Mouse (Mus musculus): ENCODE measurements at regions not wholly inside any gene's neighbourhood (a gene's known extent, or its start where the extent isn't known, plus 50 kb on each side); places are given as distances from the start of the nearest gene placed in this dataset.

DNA sequence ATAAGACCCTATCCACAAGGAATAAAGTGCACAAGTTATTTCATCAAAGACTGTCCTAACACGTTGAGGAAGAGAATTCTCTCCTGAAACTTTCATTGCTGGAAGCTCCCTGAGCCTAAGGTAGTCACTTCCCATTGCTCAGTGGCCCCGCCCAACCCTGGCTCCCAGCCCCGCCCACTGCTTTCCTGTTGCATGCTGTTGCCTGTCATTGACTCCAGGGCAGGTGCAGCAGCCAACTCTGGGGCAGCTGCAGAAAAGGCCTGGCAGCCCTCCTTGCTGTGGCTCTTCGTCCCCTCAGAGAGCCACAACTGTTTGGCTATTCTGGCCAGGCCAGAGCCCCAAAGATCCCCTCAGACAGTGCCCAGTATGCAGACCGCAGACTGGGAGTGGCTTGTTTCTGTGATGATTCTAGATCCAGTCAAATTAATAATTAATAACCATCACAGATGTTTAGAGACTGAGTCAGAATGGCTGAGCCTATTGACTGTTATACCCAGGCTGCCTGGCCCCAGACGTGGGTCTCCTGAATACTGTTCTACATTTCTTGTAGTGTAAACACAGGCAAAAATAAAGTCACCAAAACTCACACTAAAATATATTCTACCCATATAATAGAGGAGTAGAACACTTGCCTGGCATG is 61.8 kb upstream of the Arl4c start:
- no peaks in the 10 kb centered on the region for H3K36me3 ChIP-seq (ENCODE audit: control insufficient read depth, insufficient read depth)
- TF ChIP-seq FOSL1 (IDR thresholded peaks at IDR 0.05; ENCODE audit: insufficient read depth, low read length, poor library complexity, severe bottlenecking) (no peak), MYOD1 (IDR thresholded peaks at IDR 0.05; ENCODE audit: control insufficient read depth, insufficient read length, low read depth) (peak; percentile 36)
- H3K79me3 ChIP-seq (ENCODE audit: low read depth), result no peaks in the 10 kb centered on the region
- H3K4me3 ChIP-seq (ENCODE audit: insufficient read depth, poor library complexity, severe bottlenecking), result no peak overlapping the region
- no peaks in the 10 kb centered on the region for H3K27me3 ChIP-seq (ENCODE audit: control insufficient read depth, insufficient read depth, insufficient read length)
- no peak overlapping the region for H3ac ChIP-seq (ENCODE audit: control insufficient read depth, insufficient read length, low read depth)
- no peaks in the 10 kb centered on the region for H3K79me2 ChIP-seq (ENCODE audit: control insufficient read depth, insufficient read depth)

DNA sequence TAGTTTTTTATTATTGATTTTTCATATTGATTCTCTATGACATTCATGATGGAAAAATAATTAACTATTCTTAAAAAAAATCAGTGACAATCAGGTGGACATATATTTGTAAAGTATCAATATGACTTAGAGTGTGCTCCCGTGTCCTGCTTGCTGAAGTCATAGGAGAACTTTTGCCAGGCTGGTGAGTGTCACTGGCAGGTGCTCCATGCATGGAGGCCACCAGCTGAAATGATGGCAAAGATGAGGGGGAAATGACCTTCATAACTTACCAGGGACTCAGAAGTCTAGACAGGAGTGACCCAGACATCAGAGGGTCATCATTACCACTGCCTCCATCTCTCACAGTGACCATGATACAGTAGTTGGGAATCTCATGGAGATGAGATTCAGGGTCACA is 62.5 kb upstream of the Arl4c start:
- no peak for TF ChIP-seq CEBPB (IDR thresholded peaks at IDR 0.05; ENCODE audit: low read depth)
- no peak for TF ChIP-seq MYOG (IDR thresholded peaks at IDR 0.05; ENCODE audit: control insufficient read depth, extremely low read depth, insufficient read length)
- no peak for TF ChIP-seq USF1 (IDR thresholded peaks at IDR 0.05; ENCODE audit: low read depth)
- no peak for TF ChIP-seq MYOD1 (IDR thresholded peaks at IDR 0.05; ENCODE audit: control insufficient read depth, insufficient read length, low read depth)
- no peak for TF ChIP-seq CTCF (IDR thresholded peaks at IDR 0.05; ENCODE audit: control insufficient read depth, insufficient read depth, insufficient read length)
- TF ChIP-seq MAX (IDR thresholded peaks at IDR 0.05), result no peak
- TF ChIP-seq FOSL1 (IDR thresholded peaks at IDR 0.05; ENCODE audit: insufficient read depth, low read length, poor library complexity, severe bottlenecking), result no peak
- Histone ChIP-seq H3K79me2 (ENCODE audit: control insufficient read depth, insufficient read depth) (no peaks in the 10 kb centered on the region), H3K4me3 (ENCODE audit: insufficient read depth, poor library complexity, severe bottlenecking) (no peak overlapping the region), H3ac (ENCODE audit: control insufficient read depth, insufficient read length, low read depth) (no peak overlapping the region), H3K36me3 (ENCODE audit: control insufficient read depth, insufficient read depth) (no peaks in the 10 kb centered on the region), H3K27me3 (ENCODE audit: control insufficient read depth, insufficient read depth, insufficient read length) (no peaks in the 10 kb centered on the region), H3K79me3 (ENCODE audit: low read depth) (no peaks in the 10 kb centered on the region)

DNA sequence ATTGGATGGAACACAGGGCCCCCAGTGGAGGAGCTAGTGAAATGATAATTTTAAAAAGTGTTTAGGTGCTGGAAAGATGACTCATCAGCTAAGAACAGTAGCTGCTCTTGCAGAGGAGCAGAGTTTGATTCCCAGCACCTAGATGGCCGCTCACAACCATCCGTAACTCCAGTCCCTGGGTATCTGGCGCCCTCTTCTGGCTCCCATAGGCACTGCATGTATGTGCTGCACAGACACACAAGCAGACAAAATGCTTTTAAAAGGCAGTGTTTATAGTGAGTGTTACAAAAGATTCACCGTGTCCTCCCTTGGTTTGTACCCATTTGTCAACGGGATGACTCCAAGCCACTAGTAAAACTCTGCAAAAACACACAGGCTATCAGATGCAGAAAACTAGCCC is 75.0 kb upstream of the Arl4c start:
- Histone ChIP-seq H3ac (ENCODE audit: control insufficient read depth, insufficient read length, low read depth) (no peak overlapping the region), H3K4me3 (ENCODE audit: insufficient read depth, poor library complexity, severe bottlenecking) (no peak overlapping the region), H3K79me3 (ENCODE audit: low read depth) (no peaks in the 10 kb centered on the region), H3K79me2 (ENCODE audit: control insufficient read depth, insufficient read depth) (no peaks in the 10 kb centered on the region), H3K27me3 (ENCODE audit: control insufficient read depth, insufficient read depth, insufficient read length) (no peaks in the 10 kb centered on the region), H3K36me3 (ENCODE audit: control insufficient read depth, insufficient read depth) (no peaks in the 10 kb centered on the region)
- no peak for TF ChIP-seq MYOG (IDR thresholded peaks at IDR 0.05; ENCODE audit: control insufficient read depth, extremely low read depth, insufficient read length)
- no peak for TF ChIP-seq MAX (IDR thresholded peaks at IDR 0.05)
- no peak for TF ChIP-seq USF1 (IDR thresholded peaks at IDR 0.05; ENCODE audit: low read depth)
- no peak for TF ChIP-seq CTCF (IDR thresholded peaks at IDR 0.05; ENCODE audit: control insufficient read depth, insufficient read depth, insufficient read length)
- TF ChIP-seq FOSL1 (IDR thresholded peaks at IDR 0.05; ENCODE audit: insufficient read depth, low read length, poor library complexity, severe bottlenecking), result no peak
- TF ChIP-seq MYOD1 (IDR thresholded peaks at IDR 0.05; ENCODE audit: control insufficient read depth, insufficient read length, low read depth), result no peak
- no peak for TF ChIP-seq CEBPB (IDR thresholded peaks at IDR 0.05; ENCODE audit: low read depth)

DNA sequence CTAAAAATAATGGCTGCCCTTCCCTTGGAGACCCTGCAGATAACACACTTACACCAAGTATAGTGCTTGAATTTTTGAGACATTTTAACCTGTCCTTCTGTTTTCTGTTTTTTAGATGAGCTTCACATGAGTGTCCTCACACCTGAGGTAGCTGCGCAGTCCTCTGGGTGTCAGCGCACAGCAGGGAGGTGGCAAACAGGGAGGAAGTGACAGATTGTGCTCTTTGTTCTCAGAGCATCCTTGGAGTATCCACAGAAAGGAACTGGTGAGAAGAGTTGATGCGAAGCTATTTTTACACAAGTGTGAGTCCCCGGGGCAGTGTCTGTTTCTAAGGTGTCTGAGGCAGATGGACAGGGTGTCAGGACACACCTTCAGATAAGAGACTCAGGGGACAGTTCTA is 78.2 kb upstream of the Arl4c start:
- H3K36me3 ChIP-seq (ENCODE audit: control insufficient read depth, insufficient read depth), result no peaks in the 10 kb centered on the region
- no peak for TF ChIP-seq MYOG (IDR thresholded peaks at IDR 0.05; ENCODE audit: control insufficient read depth, extremely low read depth, insufficient read length)
- TF ChIP-seq MYOD1 (IDR thresholded peaks at IDR 0.05; ENCODE audit: control insufficient read depth, insufficient read length, low read depth), result no peak
- TF ChIP-seq USF1 (IDR thresholded peaks at IDR 0.05; ENCODE audit: low read depth), result no peak
- no peak for TF ChIP-seq MAX (IDR thresholded peaks at IDR 0.05)
- no peak for TF ChIP-seq FOSL1 (IDR thresholded peaks at IDR 0.05; ENCODE audit: insufficient read depth, low read length, poor library complexity, severe bottlenecking)
- no peak for TF ChIP-seq CEBPB (IDR thresholded peaks at IDR 0.05; ENCODE audit: low read depth)
- no peak for TF ChIP-seq CTCF (IDR thresholded peaks at IDR 0.05; ENCODE audit: control insufficient read depth, insufficient read depth, insufficient read length)
- no peak overlapping the region for H3K4me3 ChIP-seq (ENCODE audit: insufficient read depth, poor library complexity, severe bottlenecking)
- H3K27me3 ChIP-seq (ENCODE audit: control insufficient read depth, insufficient read depth, insufficient read length), result no peaks in the 10 kb centered on the region
- no peaks in the 10 kb centered on the region for H3K79me2 ChIP-seq (ENCODE audit: control insufficient read depth, insufficient read depth)
- no peaks in the 10 kb centered on the region for H3K79me3 ChIP-seq (ENCODE audit: low read depth)
- no peak overlapping the region for H3ac ChIP-seq (ENCODE audit: control insufficient read depth, insufficient read length, low read depth)

DNA sequence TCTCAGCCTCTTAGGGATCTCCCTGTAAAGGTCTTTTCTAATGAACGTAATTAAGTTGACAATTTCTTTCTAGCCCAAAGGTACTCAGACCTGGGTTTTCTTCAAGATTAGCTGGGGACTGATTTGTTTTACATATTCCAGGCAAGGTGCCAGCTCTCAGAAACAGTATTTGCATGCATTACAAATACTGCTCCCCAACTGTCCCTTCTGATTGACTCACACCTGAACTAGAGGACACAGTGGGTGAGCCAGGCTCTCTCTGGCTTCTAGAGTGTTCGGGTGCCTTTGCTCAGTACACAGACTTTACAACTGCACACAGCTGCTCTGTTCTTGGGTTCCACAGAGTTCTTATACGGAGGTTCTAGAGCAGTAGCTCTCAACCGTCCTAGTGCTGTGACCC is 81.1 kb upstream of the Arl4c start:
- H3K27me3 ChIP-seq (ENCODE audit: control insufficient read depth, insufficient read depth, insufficient read length), result no peaks in the 10 kb centered on the region
- no peaks in the 10 kb centered on the region for H3K79me2 ChIP-seq (ENCODE audit: control insufficient read depth, insufficient read depth)
- no peaks in the 10 kb centered on the region for H3K79me3 ChIP-seq (ENCODE audit: low read depth)
- H3ac ChIP-seq (ENCODE audit: control insufficient read depth, insufficient read length, low read depth), result no peak overlapping the region
- no peak for TF ChIP-seq CEBPB (IDR thresholded peaks at IDR 0.05; ENCODE audit: low read depth)
- TF ChIP-seq FOSL1 (IDR thresholded peaks at IDR 0.05; ENCODE audit: insufficient read depth, low read length, poor library complexity, severe bottlenecking), result no peak
- no peak for TF ChIP-seq MYOD1 (IDR thresholded peaks at IDR 0.05; ENCODE audit: control insufficient read depth, insufficient read length, low read depth)
- TF ChIP-seq USF1 (IDR thresholded peaks at IDR 0.05; ENCODE audit: low read depth), result no peak
- no peak for TF ChIP-seq MAX (IDR thresholded peaks at IDR 0.05)
- no peak for TF ChIP-seq CTCF (IDR thresholded peaks at IDR 0.05; ENCODE audit: control insufficient read depth, insufficient read depth, insufficient read length)
- no peak overlapping the region for H3K4me3 ChIP-seq (ENCODE audit: insufficient read depth, poor library complexity, severe bottlenecking)
- H3K36me3 ChIP-seq (ENCODE audit: control insufficient read depth, insufficient read depth), result no peaks in the 10 kb centered on the region

Data from C2C12 (cell line).